Mouse (Mus musculus) thymus, adult 2 months (tissue): ENCODE measurements around the gene Olfr1015. TPM values are rescaled to one million over a fixed set of nuclear protein-coding genes. Genes with fewer than 3 reads are reported as not detected.

Source experiments
- DNase-seq: peaks from one replicate; pipeline ENCODE4 v3.0.0; 2021
- H3K27ac ChIP-seq: fragments of 200-500 bp; 2 replicates; pipeline ENCODE4 v1.5.1; 2012; ENCODE audit warnings: low read length, control low read depth; ENCODE audit not compliant: control insufficient read depth, insufficient read depth
- H3K27me3 ChIP-seq: fragments of 200-500 bp; 2 replicates; pipeline ENCODE4 v1.6.1; 2012; ENCODE audit warnings: mild to moderate bottlenecking, low read length, moderate library complexity, mixed read lengths; ENCODE audit not compliant: control insufficient read depth, insufficient read depth
- H3K36me3 ChIP-seq: fragments of 200-500 bp; 2 replicates; pipeline ENCODE4 v1.6.1; 2012; ENCODE audit warnings: mild to moderate bottlenecking, low read length, moderate library complexity; ENCODE audit not compliant: control insufficient read depth, insufficient read depth
- H3K4me1 ChIP-seq: fragments of 200-500 bp; replicated peaks from 2 replicates; pipeline ENCODE4 v1.6.1; 2012; ENCODE audit warnings: low read length; ENCODE audit not compliant: control insufficient read depth, insufficient read depth
- H3K4me3 ChIP-seq: fragments of 200-500 bp; 2 replicates; pipeline ENCODE4 v1.5.1; 2012; ENCODE audit warnings: mild to moderate bottlenecking, low read length, control low read depth, moderate library complexity; ENCODE audit not compliant: control insufficient read depth, insufficient read depth
- CTCF ChIP-seq: fragments of 200-500 bp; IDR thresholded peaks from 2 replicates; pipeline ENCODE4 v1.5.1; 2012; ENCODE audit warnings: mild to moderate bottlenecking, control low read depth, low read length, moderate library complexity, borderline replicate concordance; ENCODE audit not compliant: control insufficient read depth, poor library complexity, insufficient read depth; ENCODE audit errors: extremely low read depth
- POLR2A ChIP-seq: fragments of 200-500 bp; IDR thresholded peaks from 2 replicates; pipeline ENCODE4 v1.6.1; 2012; ENCODE audit warnings: mild to moderate bottlenecking, low read length, control low read depth, moderate library complexity; ENCODE audit not compliant: control insufficient read depth, poor library complexity, insufficient read depth; ENCODE audit errors: extremely low read depth
- WGBS: fragments of 180-500 bp; shearing (Covaris S2); methylation state at CpG from one replicate; pipeline ENCODE4 v1.1.7; 2018; 5-methylcytosine and 5-hydroxymethylcytosine counted together
- polyA plus RNA-seq: library from polyadenylated mRNA; depleted of rRNA; stranded (reverse); fragments of >200 nt; gene quantifications from 2 replicates; pipeline ENCODE4 v1.2.3, GENCODE M21; 2012; rRNA removed

Olfr1015 gene
- polyA plus RNA-seq = not detected in 2 replicates

DNA sequence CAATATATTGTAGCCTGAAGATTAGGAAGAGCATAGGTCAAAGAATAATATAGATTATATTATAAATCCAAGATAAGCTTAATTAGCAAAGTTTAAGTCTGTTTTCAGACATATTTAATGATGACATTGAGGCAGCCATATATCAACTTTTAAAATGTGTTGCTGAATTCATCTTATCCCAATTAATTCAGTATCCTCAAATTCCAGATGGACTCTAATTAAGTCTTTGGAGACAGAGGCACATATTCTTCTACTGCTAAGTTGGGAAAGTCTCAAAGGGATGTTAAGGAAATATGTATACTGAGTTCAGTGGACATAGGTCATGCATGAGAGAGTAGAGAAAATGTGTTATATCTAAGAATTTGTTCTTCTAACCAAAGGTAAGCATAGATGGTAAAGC lies at the start of gene Olfr1015:
Olfr1015 (plus strand) TSS at position 301 of the 400 bp plus-strand sequence.
- H3K4me1 ChIP-seq = no peaks in the 10 kb centered on the region
- no peak within 1 kb of the TSS for H3K4me3 ChIP-seq
- no peak for DNase-seq
- H3K27ac ChIP-seq = no peak within 1 kb of the TSS
- TF ChIP-seq CTCF (no peak), POLR2A (no peak)
- H3K36me3 ChIP-seq = no peaks in the 10 kb centered on the region
- H3K27me3 ChIP-seq = no peaks in the 10 kb centered on the region

GRCm38 (mm10) chr2:85753822-85754221 lies 28.0 kb upstream of the Olfr1015 start:
- H3K4me3 ChIP-seq = no peak overlapping the region
- H3K27me3 ChIP-seq = no peaks in the 10 kb centered on the region
- no peaks in the 10 kb centered on the region for H3K36me3 ChIP-seq
- WGBS = 89% methylated on average over 4 of the region's 4 CpGs
- no peaks in the 10 kb centered on the region for H3K4me1 ChIP-seq
- H3K27ac ChIP-seq = no peak overlapping the region
- no peak for DNase-seq
- TF ChIP-seq CTCF (no peak), POLR2A (no peak)

GRCm38 (mm10) chr2:85762666-85763065 lies 19.2 kb upstream of the Olfr1015 start, which contains the start of gene Olfr1012:
Gene Olfr1012, minus strand, starts transcription at chr2:85762766.
- no peak for TF ChIP-seq POLR2A
- TF ChIP-seq CTCF = no peak
- no peak for DNase-seq
- WGBS = 78% methylated on average over 1 of the region's 1 CpGs

DNA sequence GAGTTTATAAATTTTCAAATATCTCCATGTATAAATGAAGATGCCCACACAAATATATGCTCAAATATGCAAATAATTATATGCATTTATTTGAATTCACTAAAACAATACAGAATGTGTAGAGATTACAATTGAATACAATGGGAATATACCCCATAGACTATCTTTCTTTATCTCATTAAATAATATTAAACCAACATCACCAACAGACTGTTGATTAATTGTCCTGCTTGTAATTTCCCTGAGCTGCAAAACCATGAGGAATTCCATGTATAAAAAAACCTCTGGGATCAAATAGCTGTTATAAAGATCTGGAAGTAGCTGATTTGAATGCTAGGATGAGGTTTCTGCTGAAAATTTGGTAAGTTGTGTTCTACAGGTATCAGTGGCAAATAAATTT lies 15.0 kb upstream of the Olfr1015 start, which contains the start of gene Olfr1013:
Olfr1013 (plus strand) TSS at position 301 of the 400 bp plus-strand sequence.
- Histone ChIP-seq H3K27me3 (no peaks in the 10 kb centered on the region), H3K27ac (no peak within 1 kb of the TSS), H3K4me3 (no peak within 1 kb of the TSS), H3K36me3 (no peaks in the 10 kb centered on the region), H3K4me1 (no peaks in the 10 kb centered on the region)
- no peak for DNase-seq
- TF ChIP-seq POLR2A (no peak), CTCF (no peak)

More at GRCm38 (mm10) chr2:85762666-85763065, 19.2 kb upstream of the Olfr1015 start, which contains the start of gene Olfr1012:
- no peaks in the 10 kb centered on the region for H3K36me3 ChIP-seq
- no peaks in the 10 kb centered on the region for H3K4me1 ChIP-seq
- no peak within 1 kb of the TSS for H3K4me3 ChIP-seq
- no peaks in the 10 kb centered on the region for H3K27me3 ChIP-seq
- H3K27ac ChIP-seq = no peak within 1 kb of the TSS

DNA sequence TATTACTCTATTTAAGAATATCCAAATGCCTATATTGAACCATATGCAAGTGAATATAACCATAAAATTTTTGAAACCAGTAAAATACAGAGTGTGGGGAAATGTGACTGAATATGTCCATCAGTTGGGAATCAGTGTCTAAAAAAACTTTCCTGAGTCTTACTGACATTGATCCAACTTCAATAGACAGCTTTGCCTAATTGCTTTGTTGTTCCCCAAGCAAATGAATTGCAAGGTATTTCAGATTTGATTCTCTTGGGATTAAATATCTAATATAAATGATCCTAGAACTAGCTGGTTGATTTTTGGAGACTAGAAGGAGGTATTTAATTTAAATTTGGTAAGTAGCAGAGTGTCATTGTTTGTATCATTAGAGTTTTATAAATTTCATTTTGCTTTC lies 9.4 kb upstream of the Olfr1015 start, which contains the start of gene Olfr1014:
Olfr1014 (plus strand) TSS at position 301 of the 400 bp plus-strand sequence.
- Histone ChIP-seq H3K27me3 (no peaks in the 10 kb centered on the region), H3K4me1 (no peaks in the 10 kb centered on the region), H3K4me3 (no peak within 1 kb of the TSS), H3K27ac (no peak within 1 kb of the TSS), H3K36me3 (no peaks in the 10 kb centered on the region)
- no peak for TF ChIP-seq CTCF
- TF ChIP-seq POLR2A = no peak
- no peak for DNase-seq

DNA sequence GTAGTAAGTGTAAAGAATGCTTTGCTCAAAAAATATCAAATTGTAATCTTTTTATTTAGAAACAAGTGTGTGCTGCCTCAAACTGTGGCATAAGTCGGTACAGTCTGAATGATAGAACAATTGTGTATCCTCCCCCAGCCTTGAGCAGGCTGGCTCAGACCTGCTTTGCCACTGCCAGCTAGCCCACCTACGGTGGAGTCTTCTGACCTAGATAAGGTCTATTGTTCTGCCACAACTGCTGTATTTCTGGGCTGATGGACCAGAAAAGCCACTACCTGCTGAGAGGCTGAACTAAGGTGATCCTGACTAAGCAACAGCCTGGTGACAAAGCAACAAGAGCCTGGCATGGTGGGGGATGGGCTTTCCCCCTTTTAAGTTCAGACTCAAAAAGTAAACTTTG lies 10.5 kb downstream of the Olfr1015 start:
- DNase-seq = no peak
- H3K4me1 ChIP-seq = no peaks in the 10 kb centered on the region
- TF ChIP-seq CTCF (no peak), POLR2A (no peak)
- H3K4me3 ChIP-seq = no peak overlapping the region
- H3K36me3 ChIP-seq = no peaks in the 10 kb centered on the region
- no peaks in the 10 kb centered on the region for H3K27me3 ChIP-seq
- 85% methylated on average over 2 of the region's 2 CpGs for WGBS
- no peak overlapping the region for H3K27ac ChIP-seq

- DNase-seq = no peak
- 95% methylated on average over 2 of the region's 2 CpGs for WGBS
Observed at GRCm38 (mm10) chr2:85802444-85802843, 20.6 kb downstream of the Olfr1015 start, which contains the start of gene Olfr1016. Gene Olfr1016, minus strand, starts transcription at chr2:85802544.

More at GRCm38 (mm10) chr2:85802444-85802843, 20.6 kb downstream of the Olfr1015 start, which contains the start of gene Olfr1016:
- TF ChIP-seq POLR2A (no peak), CTCF (no peak)
- H3K27ac ChIP-seq = no peak within 1 kb of the TSS
- H3K4me3 ChIP-seq = no peak within 1 kb of the TSS
- H3K36me3 ChIP-seq = no peaks in the 10 kb centered on the region
- H3K27me3 ChIP-seq = no peaks in the 10 kb centered on the region
- H3K4me1 ChIP-seq = no peaks in the 10 kb centered on the region
